ENCODE assay signal across 11 mouse cellular contexts in the genomic region with DNA sequence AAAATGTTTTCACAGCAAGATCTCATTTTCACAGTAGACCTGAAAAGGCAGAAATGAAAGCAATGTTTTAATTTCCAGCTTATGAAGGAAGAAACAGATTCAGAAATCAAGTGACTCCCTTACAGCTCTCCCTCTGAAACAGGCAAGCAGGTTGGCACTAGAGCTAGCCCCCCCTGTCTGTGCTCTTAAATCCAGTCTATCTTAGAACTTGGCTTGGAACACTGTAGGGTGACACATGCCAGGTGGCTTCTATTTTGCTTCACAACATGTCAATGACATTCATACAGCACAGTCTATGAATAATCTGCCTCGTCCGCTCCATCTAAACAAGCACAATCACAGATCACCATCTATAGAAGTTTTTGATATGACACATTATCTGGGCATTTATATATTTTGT.
DNase-seq lines count a peak whose midpoint lies in the region; ATAC-seq and TF ChIP-seq lines count a peak whose summit lies in the region.
"Had no signal": no experiment of that assay in that cellular context is flagged by ENCODE, and none has a peak within 500 bp of the region (broad histone marks: within the 10 kb centered on the region; RNA-seq: fewer than 3 reads in every experiment).

No protein-coding gene starts in this region.

- no peak for TF ChIP-seq CTCF in gastrocnemius, adult 2 months (IDR thresholded peaks at IDR 0.05)

- no peaks in the 10 kb centered on the region for H3K27me3 ChIP-seq in hindbrain, embryonic 11.5 days (ENCODE audit: control insufficient read depth, insufficient read depth, low read length)
- no peaks in the 10 kb centered on the region for H3K27me3 ChIP-seq in kidney, embryonic 16.5 days (ENCODE audit: insufficient read depth, low read length)
- H3K27me3 ChIP-seq: limb, embryonic 15.5 days had no signal

- 89% methylated on average over 2 of the region's 2 CpGs for WGBS in hindbrain, embryonic 11.5 days
- 86% methylated on average over 2 of the region's 2 CpGs for WGBS in kidney, embryonic 16.5 days

- intact Hi-C loops in gastrocnemius, adult 2 months (cut with DNase I): no loop called here

- no peaks in the 10 kb centered on the region for H3K36me3 ChIP-seq in hindbrain, embryonic 11.5 days (ENCODE audit: control insufficient read depth, insufficient read depth, low read length)
- H3K36me3 ChIP-seq in kidney, embryonic 16.5 days (ENCODE audit: insufficient read depth, low read length): no peaks in the 10 kb centered on the region
- H3K36me3 ChIP-seq: limb, embryonic 15.5 days had no signal

- H3K9me3 ChIP-seq in hindbrain, embryonic 11.5 days (ENCODE audit: control insufficient read depth, low read length): no peaks in the 10 kb centered on the region
- H3K9me3 ChIP-seq in kidney, embryonic 16.5 days (ENCODE audit: low read length): no peaks in the 10 kb centered on the region
- H3K9me3 ChIP-seq: limb, embryonic 15.5 days had no signal

- no peak overlapping the region for H3K9ac ChIP-seq in hindbrain, embryonic 11.5 days (ENCODE audit: low read depth, low read length)
- H3K9ac ChIP-seq in kidney, embryonic 16.5 days (replicated peaks; ENCODE audit: low read length): no peak overlapping the region
- H3K9ac ChIP-seq: limb, embryonic 15.5 days had no signal

- H3K27ac ChIP-seq in gastrocnemius, adult 2 months: no peak overlapping the region
- H3K27ac ChIP-seq in hindbrain, embryonic 11.5 days (ENCODE audit: low read depth, low read length): no peak overlapping the region
- no peak overlapping the region for H3K27ac ChIP-seq in kidney, embryonic 16.5 days (ENCODE audit: low read length)
- H3K27ac ChIP-seq: limb, embryonic 15.5 days; macrophage had no signal

- H3K4me3 ChIP-seq in gastrocnemius, adult 2 months: no peak overlapping the region
- H3K4me3 ChIP-seq in hindbrain, embryonic 11.5 days (ENCODE audit: low read depth, low read length): no peak overlapping the region
- H3K4me3 ChIP-seq in kidney, embryonic 16.5 days (ENCODE audit: low read length): no peak overlapping the region
- H3K4me3 ChIP-seq: limb, embryonic 15.5 days had no signal

- ATAC-seq in hindbrain, embryonic 11.5 days (ENCODE audit: low FRiP score): no peak
- no peak for ATAC-seq in kidney, embryonic 16.5 days (ENCODE audit: low FRiP score, low TSS enrichment)

- H3K4me2 ChIP-seq in hindbrain, embryonic 11.5 days (replicated peaks; ENCODE audit: low read depth, low read length): no peak overlapping the region
- H3K4me2 ChIP-seq in kidney, embryonic 16.5 days (replicated peaks; ENCODE audit: low read depth, low read length): no peak overlapping the region
- H3K4me2 ChIP-seq: limb, embryonic 15.5 days had no signal

- DNase-seq in gastrocnemius, adult 2 months: peak; percentile 18
- no peak for DNase-seq in gastrocnemius, postnatal 10 days
- DNase-seq in right cerebral cortex, adult 2 months (ENCODE audit: low spot score in 2 of 2): peak; percentile 46 to 69
- DNase-seq in right cerebral cortex, postnatal 14 days: no peak
- peak; percentile 27 for DNase-seq in left cerebral cortex, adult 11 months (ENCODE audit: low spot score)
- no peak for DNase-seq in c-Kit-positive CD71-positive TER-119-positive erythroid progenitor cells, embryonic 14.5 days (ENCODE audit: low spot score)
- no peak for DNase-seq in hindbrain, embryonic 11.5 days (ENCODE audit: low spot score)
- DNase-seq: kidney, adult 2 months had no signal

- no peaks in the 10 kb centered on the region for H3K4me1 ChIP-seq in hindbrain, embryonic 11.5 days (replicated peaks; ENCODE audit: control insufficient read depth, insufficient read depth, low read length)
- H3K4me1 ChIP-seq in kidney, embryonic 16.5 days (ENCODE audit: insufficient read depth, low read length): no peaks in the 10 kb centered on the region
- H3K4me1 ChIP-seq: limb, embryonic 15.5 days had no signal

Comparison
In these comparisons a context has a peak if more than half of its experiments do, and no peak if none do; other contexts are left out.
1. DNase-seq: peak in gastrocnemius, adult 2 months (single experiment), right cerebral cortex, adult 2 months (2 of 2) and left cerebral cortex, adult 11 months (single experiment); none in gastrocnemius, postnatal 10 days (single experiment), right cerebral cortex, postnatal 14 days (single experiment), c-Kit-positive CD71-positive TER-119-positive erythroid progenitor cells, embryonic 14.5 days (single experiment) and hindbrain, embryonic 11.5 days (single experiment).